Mouse (Mus musculus) adrenal gland, postnatal 14 days (tissue): ENCODE data around the gene Trak2. TPM values are rescaled to one million over a fixed set of nuclear protein-coding genes. Genes with fewer than 3 reads are reported as not detected.
A peak's percentile ranks its signal among the peaks of the same experiment; 100 is the strongest.
"Not testable (repeated sequence)": the region's sequence is repeated elsewhere in the genome, so short reads cannot be mapped to it uniquely, and the experiment has no call there.

Experiments used
- DNase-seq: peaks from one replicate; pipeline ENCODE4 v3.0.0; 2021; ENCODE audit warnings: mixed read lengths
- total RNA-seq: library from RNA; stranded (reverse); gene quantifications from 2 replicates; pipeline ENCODE4 v1.2.3, GENCODE M21; 2021

Gene Trak2
- total RNA-seq, 1 experiment from 2014 or later: 55.7 TPM

DNA sequence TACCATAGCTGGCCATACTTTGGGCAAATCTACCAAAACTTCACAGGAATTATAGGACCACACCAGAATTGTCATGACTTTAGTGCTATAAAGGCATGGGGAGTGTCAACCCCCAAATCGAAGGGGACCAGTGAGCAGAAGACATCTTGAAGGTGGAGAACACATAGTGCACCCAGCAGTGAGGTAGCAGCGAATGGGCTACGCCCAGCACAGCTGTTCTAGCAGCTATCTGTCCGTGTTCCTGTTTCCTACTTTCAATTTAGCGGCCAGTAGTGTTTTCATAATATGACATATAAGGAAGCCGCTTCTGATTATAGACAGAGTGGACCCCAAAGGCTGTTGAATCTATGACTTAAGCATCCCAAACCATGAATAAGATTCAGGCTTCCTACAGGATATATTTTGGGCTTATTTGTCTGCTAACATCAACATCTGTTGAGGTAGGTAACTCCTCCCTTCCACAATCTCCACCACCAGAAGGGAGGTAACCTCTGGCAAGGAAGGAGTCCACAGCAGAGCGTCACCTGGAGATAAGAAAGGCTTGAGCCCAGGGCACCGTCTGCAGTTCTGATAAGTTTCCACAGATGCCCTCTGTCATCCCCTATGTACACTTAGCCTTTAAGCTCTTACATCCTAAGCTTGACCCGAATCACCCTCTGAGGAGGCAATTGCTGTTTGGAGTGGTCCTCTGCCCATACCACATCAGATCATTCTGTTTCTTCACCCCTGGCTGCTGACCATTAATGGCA lies 19.4 kb downstream of the Trak2 start:
- DNase-seq: no peak

DNA sequence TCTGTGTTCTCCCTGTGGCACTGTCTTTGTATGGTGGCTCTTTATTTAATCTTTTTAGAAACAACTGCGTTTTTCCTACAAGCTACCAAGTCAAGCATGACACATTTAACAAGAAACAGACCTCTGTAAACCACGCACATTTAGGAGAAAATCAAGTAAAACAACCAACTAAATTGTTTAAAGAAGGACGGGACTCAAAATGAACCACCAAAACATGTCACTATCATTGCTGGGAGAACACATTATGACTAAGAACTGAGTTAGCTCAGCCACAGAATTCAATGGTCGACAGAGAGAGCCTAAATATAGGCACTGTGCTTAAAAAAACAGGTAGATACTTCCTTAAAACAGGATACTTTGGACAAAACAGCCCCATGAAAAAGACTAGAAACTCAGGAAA lies 20.2 kb downstream of the Trak2 start:
- no peak for DNase-seq

DNA sequence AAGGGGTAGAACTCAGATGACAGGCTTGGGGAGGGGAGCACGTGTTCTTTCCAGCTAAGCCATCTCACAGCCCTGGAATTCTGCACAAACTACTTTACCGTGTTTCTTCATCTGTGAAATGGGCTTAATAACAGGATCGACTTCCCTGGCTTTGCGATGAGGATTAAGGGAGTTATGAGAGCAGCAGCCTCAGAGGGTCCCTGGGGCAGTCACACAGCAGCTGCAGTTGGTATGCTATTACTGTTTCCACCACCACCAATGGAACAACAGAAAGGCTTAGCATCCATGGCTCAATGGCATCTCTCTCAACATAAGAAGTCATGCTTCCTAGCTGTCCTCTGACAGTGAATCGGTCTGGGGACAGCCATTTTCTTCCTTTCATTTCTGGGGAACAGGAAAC lies 20.7 kb downstream of the Trak2 start:
- no peak for DNase-seq

DNA sequence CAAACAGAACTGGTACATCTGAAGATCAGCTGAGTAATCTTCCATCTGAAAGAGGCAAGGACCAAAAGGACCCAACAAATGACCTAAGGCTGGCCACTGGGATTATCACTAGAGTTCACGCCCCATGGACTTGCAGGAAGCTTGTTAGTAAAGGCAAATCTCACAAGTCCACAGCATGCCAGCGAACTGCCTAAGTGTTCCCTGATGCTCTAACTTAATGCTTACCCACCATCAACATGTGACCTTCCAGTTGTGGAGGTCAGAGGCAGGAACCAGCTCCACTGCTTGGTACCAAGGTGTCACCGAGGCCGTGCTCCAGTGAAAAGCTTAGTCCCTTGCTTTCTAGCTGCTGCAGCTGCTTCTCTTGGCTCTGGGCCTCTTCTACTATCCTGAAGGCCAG lies 21.4 kb downstream of the Trak2 start:
- DNase-seq: no peak

DNA sequence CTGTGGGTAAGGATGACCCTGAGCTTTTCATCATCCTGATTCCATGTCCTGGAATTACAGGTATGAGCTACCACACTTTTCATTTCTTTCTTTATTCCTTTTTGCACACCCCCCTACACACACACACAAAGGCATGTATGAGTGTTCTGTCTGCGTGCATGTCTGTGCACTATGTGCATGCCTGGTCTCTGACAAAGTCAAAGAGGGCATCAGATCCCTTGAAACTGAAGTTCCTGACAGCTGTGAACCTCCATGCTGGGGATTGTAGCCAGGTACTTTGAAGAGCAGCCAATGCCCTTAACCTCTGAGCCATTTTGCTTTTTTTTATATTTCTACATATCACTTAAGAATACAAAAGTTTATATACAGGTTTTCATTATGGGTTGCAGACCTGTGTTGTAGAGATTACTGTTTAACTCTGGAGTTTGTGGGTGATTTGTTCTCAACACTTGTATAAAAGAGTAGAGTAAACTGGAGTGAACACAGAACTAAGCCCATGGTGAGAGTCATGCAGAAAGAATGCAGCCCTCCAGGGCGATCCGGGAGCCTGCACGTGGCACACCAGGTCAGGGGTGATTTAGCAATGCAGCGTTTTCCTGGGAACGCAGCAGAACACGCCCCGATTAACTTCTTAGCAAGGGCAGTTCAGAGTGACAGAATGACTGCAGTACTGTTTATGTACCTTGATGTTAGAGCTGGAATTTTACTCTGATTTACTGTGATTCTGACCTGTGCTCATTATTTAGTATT lies 22.2 kb downstream of the Trak2 start:
- DNase-seq: peak; percentile 85

DNA sequence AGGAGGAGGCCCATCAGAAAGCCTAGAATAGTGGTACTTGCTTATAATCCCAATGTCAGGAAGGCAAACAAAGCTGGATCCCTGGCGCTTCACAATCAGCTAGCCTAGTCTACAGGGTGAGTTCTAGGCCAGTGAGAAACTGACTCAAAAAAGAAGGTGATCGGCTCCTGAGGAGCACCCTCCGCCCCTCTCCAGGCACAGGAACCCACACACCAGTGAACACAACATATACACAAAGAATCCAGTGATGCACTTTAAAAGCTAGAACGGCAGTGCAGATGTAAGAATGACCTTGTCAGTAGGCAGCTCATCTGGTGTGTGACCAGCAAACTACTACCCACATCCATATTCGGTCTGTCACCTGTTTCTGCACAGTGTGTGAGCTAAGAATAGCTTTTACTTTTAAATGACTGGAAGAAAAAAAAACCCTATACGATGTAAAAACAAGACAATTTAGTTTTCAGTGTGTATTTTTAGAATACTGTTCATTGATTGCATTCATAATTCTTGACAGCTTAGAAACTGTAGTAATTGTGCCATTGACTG lies 23.6 kb downstream of the Trak2 start:
- DNase-seq: no peak

DNA sequence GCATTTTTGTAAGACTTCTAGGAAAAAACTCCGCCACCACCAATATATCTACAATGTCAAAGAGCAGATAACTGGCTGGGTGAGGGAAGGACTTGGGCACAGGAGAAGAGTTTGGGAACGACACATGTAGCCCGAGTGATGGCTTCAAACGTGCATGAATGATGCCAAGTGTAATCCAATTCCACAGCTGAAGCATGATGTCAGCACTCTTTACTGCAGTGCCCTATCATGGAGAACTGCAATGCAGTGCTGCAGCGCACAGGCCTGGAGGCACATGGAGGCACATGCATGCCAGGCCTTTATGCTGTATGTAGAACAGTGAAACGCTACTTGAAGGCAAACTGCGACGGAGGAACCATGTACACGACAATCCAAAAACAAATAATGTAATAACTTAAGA lies 26.5 kb downstream of the Trak2 start:
- no peak for DNase-seq

DNA sequence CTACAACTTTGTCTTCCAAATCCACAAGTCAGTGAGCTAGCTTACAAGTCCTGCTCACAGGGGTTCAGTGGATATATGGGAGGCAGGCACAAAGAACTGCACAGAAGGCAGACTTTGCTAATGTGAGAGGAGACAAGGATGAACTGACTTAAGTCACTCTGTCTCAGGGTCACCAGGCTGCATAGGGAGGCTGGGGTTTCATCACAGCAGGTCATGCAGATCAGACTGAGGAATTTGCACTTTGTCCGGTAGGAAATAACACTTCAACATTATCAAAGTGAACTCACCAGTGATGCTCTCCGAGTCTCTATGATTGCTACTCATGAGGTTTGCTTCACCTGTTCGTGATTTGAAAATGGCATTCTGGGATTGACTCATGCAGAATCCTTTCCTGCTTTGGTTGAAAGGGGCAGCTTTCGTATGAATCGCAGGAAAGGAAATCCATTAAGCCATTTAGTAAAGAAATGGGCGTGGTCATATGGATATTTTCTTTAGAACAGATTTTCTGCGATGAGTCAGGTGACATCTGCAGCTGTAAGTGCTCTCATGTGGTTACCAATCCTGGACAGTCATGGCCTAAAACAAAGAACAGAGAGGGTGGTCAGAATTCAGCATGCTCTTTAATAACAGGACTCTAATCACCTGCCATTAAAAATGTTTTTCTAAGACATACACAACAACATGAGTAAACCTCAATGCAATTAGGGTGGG lies 27.1 kb downstream of the Trak2 start:
- DNase-seq: no peak

DNA sequence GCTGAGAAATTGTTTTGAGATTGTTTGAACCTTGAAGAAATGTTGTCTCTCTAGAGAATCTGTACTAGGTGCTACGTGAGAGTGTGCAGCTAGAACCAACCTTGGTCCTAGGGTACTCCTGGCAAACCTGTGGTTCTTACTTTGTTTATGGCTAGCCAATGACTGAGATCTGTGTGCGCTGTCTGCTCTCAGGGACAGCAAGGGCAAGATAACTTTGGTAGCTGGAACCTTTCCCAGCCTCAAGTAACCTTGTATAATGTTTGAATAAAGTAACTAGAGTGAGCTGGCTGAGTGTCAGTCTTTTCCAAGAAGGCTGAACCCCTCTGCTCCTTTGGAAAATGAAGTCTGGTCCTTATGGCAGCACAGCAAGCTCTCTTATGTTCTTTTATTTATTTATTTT lies 27.7 kb downstream of the Trak2 start:
- peak; percentile 53 for DNase-seq

DNA sequence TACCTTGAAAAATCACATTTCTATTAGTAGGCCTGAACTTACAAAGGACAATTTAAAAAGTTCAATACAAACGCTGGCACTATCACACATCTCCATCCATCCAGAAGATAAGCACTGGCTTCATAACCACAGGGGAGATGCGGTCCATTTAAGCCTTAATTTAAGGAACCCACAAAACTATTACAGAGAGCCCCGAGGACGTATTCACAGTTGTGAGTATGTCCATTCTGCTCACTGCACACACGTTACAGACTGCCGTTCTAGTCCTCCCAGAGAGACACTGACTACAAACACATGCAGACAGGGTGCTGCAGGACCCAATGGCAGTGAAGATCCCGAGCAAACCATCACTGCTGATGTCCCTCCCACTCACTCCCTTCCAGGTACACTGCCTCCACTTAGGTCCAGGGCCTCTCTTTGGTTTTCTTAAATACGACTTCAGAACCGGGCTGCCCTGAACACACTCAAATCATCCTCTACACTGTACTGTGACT lies 35.6 kb downstream of the Trak2 start:
- no peak for DNase-seq

DNA sequence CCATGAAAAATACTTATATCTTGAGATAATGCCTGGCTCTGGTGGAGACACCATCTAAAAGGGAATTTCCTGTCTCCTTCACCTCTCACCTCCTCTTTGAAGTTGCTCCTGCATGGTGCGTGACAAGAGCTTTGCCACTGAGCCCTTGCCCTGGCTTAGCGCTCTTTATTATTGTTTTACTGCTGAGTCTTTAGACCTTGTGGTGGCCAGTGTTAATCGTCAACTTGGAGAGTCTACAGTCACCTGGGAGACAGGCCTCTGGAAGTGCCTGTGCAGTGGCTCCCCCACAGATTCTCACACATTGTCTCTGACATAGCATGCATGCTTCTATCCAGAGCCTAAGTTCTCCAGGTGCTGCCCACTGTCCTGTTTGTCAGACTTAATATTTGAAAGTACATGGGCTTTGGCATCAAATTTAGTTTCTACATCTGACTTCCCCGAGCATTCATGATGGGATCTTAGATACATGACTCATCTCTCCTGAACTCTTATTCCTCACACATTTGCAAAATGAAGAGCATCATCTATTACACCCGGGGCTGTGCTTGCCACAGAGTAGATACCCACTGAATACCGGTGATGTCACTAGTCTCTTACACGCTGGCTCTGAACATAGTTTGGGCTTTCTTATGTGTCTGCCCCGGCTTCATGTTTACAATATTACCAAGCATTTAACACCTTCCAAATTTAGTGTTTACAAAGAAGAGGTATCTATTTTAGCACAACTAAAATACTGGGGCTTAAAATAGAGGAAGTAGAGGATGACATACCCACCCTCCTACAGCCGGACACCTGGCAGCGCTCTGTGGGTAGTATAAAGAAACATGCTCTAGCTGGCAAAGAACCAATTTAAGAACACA lies 36.3 kb downstream of the Trak2 start:
- no peak for DNase-seq

DNA sequence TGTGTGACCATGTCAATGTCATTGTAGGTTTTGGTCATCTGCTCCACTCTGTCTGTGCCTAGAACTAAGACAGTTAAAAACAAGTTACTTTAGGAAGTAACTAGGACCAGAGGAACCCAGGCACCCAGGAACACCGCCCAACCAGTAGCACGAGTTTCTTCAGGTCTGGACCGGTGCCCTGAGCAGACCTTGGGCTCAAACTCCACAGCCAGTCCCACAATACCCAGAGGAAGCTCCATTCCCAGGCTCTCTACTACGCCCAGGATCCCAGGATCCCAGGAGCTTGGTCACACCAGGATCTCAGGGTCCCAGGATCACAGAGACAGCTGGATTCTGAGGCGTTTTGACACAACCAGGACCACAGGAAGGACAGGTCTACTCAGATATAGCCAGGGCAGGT lies 46.6 kb downstream of the Trak2 start:
- DNase-seq: no peak

DNA sequence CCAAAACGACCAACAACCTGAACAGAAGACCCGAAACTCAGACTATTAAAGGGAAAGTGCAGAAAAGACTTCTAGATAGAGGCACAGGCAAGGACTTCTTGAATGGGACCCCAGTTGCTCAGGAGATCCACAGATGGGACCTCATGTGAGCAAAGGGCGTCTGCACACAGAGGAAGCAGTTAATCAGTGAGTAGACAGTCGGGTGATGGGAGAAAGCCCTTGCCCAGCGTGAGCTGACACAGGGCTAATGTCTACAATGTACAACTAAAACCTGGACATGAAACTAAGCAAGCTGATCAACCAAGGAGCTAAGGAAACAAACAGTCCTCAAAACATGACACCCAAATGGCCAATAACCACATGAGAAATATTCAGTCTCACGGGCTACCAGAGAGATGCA lies 55.7 kb downstream of the Trak2 start:
- no peak for DNase-seq

DNA sequence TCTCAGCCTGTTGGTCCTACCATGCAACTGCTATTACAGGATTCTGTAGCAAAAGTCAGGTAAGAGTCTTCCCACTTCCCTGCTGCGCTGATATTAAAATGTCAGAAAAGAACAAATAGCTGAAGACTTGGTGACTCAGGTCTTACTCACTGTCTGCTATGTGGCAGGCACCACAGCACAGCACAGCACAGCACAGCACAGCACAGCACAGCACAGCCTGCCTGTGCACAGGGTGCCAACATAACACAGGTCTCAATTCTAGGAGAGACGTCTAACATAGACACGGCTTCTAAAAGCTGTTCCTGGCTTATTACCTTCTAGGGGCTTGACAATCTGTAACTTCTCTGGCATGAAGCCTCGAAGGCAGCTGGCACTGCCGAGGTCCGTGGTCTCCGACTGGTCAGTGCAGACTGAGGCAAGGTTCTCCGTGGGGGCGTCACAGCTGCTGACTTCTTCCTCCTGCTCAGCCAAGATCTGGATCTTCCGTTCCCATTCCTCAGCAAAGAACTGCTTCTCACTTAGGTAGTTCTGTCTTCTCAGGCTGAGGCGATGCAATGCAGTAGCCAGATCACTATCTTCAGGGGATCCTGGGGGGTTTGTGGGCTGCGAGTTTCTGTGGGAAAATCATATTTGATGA lies 63.5 kb downstream of the Trak2 start:
- no peak for DNase-seq

DNA sequence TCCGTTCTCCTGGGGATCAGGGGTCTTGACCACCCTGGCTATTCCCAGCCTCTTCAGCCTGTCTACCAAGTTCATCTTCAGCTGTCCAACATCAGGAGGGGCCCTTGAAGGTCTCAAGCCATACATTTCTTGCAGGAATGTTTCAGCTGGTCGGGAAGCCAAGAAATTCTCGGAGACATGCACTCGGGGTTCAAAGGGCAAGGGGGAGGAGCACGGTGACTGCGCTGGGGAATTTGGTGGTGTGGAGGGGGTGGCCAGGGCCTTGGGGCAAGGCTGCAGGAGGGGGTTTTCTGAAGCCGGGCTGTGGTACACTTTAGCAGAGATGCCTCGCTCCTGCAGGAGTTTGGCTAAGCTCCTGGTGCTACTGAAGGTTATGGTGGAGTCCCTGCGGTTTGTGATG lies 69.5 kb downstream of the Trak2 start:
- DNase-seq: no peak

DNA sequence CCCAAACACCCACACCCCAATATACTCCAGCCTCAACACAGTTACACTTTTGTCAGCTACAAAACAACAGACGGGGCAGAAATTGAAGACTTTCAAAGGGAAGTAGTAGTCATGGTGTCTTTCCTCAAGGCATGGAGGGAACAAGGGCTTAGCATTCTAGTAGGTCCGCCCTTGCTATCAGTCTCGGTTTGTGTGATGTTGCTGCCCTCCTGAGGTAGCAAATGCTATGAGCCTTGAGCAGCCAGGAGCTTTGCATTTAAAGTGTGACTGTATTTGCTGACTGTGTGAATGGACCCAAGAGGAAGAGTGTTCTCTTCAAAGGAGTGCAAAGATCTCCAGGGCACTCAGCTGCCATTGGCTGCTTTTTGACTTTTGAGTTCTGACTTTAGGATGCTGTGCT lies 75.7 kb downstream of the Trak2 start:
- peak; percentile 59 for DNase-seq

DNA sequence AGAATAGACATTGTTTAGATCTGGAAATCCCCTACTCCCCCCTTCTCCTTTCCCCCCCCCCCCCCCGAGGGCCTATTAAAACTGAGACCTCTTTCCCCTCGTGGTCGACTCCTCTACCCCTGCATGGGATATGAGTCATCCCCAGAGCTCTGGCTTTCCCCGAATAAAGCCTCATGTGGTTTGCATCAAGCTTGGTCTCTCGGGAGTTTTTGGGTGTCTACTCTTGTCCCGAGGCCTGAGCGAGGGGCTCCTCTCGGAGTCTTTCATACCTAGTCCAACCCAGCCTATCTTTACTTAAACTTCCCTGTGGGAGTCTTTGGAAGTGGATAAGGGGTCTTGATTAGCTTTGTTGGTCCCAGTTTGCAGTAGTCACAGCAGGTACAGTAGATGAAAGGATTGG lies 80.8 kb downstream of the Trak2 start:
- DNase-seq: not testable (repeated sequence)

DNA sequence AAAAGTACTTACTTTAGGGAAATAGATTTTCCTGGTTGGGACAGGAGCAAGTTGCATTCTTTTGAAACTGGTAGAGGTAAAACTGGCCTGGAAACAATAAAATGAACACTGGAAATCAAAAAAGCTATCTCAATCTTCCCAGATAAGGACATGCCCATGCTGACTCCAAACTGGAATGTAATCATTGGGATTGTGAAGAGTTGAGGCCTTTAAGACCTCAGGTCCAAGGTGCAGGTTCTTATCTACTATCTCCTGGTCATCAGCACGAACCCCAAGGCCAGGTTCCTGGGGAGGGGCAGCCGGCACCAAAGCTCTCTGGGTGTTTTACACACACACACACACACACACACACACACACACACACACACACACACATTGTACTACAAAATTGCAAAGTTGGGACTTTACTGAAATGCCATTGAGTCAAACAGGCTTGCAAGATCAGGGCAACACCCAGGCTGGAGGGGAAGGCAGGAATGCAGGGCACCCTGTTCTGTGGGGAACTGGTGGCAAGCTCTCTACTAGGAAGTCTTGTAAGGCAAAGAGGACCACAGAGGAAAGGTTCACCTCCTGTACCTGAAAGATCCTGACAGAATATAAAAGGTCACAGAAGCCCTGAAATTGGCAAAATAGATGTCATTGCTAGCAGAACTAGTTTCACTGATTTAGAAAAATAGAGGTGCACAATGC lies 81.6 kb downstream of the Trak2 start:
- not testable (repeated sequence) for DNase-seq

DNA sequence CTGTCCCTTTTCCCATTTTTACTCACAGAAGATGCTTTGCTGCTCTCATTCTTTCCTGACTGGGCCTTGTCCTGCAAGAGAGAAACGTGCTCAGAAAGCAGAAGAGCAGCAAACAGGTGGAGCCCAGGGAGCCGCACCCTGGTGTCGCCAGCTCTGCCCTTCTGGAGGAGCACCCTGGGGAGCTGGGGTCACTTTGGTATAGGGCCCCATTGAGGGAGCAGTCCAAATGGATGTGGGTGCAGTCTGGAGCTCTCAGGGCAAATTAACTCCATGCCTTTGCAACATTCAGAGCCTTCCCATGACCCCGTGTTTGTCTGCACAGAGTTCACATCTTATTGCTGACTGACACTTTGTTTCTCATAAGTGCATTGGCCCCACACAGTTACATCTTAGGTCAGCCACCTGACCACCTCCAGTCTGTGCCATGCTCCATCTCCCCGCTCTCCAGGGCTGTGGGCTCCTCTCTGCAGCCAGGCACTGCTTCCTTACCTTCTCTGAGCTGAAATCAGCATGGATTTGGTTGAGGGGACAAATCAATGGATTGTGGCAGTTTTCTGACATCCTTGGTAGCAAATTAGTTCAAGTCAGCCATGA lies 82.4 kb downstream of the Trak2 start:
- DNase-seq: not testable (repeated sequence)

DNA sequence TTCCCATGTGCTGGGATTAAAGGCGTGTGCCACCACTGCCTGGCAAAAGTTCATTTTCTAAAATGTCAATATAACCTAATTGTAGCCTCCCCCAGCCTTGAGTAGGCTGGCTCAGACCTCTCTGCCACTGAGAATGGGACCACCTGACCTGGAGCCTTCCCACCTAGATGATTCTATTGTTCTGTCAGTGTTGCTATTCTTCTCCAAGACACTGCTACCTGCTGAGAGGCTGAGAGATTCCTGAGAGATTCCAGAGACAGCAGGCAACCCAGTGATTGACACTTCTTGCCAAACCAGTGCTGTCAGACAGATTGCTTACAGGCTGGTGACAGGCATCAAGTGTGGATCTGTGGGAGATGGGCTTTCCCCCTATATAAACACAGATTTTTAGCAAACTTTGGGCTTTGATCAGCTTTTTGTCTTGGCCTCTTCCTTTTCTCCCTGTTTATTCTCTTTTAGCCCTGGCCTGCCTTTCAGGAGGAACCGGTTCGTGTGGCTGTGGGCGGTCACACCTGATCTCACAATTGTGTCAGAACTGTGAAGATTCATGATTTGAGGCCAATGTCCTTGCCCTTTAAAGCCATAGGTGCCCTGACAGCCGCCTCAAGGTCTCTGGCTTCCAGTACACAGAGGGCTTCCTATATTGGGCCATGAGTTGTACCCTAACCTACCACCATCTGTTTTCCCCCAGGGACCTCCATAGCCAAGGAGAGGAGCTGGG lies 83.2 kb downstream of the Trak2 start:
- no peak for DNase-seq
